Mouse (Mus musculus) MEL (cell line): ENCODE results near the gene Grin3b.

Source experiments
- MAZ ChIP-seq: IDR thresholded peaks from 2 replicates; pipeline ENCODE4 v1.6.1; 2012; ENCODE audit warnings: low read depth, mild to moderate bottlenecking, inconsistent platforms, low read length, improper control_type of control experiment
- MEF2A ChIP-seq: IDR thresholded peaks from 2 replicates; pipeline ENCODE4 v1.6.1; 2014; ENCODE audit warnings: low read depth, mild to moderate bottlenecking, inconsistent platforms, low read length, improper control_type of control experiment; ENCODE audit not compliant: poor library complexity, insufficient replicate concordance, severe bottlenecking; ENCODE audit errors: extremely low read depth
- USF2 ChIP-seq, 2 experiments: IDR thresholded peaks; 2 replicates each; pipeline ENCODE4 v1.6.1; 2011 to 2012; ENCODE audit warnings: improper control_type of control experiment in 2 of 2, low read length in 2 of 2, borderline replicate concordance in 1 of 2, inconsistent platforms in 1 of 2, low read depth in 1 of 2, mild to moderate bottlenecking in 1 of 2; ENCODE audit not compliant: insufficient read depth in 1 of 2

- TF ChIP-seq MAZ (0 out of 2 replicates have a peak, but pooled peaks have one; percentile 10), MEF2A (no peak), USF2 (IDR thresholded peaks at IDR 0.05; ENCODE audit: borderline replicate concordance in 1 of 2, insufficient read depth in 1 of 2, low read depth in 1 of 2, low read length in 2 of 2) (no peak)
These were observed 45.3 kb upstream of the Grin3b start for GRCm38 (mm10) chr10:79924998-79925784.
